Mouse (Mus musculus): ENCODE data around the gene Mecom. TPM values are rescaled to one million over a fixed set of nuclear protein-coding genes. Genes with fewer than 3 reads are reported as not detected.

Mecom gene
- polyA plus RNA-seq, 1 experiment = 0.47 TPM

DNA sequence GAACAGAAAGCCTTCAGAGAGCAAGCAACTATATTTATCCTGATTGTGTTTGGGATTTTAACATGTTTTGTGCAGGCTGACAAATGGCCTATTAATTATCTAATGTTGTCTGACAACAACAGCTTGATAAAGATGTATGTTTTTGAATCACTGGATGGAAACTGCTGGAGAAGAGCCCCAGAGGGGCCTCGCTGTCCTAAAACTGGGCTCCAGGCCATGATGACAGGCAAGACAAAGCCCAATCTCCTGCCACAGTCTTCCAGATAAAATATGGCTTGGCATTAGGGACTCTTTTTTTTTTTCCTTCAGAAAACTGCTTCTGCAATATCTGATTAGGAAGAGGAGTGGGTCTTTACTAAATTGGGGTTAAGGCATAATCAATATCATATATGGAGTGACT is 248.3 kb downstream of the Mecom start:
- no peaks in the 10 kb centered on the region for H3K4me1 ChIP-seq (ENCODE audit: control insufficient read depth, insufficient read depth, insufficient read length)
- 89% methylated on average over 1 of the region's 1 CpGs for WGBS
- H3K27me3 ChIP-seq (ENCODE audit: control insufficient read depth, insufficient read depth, low read length) = no peaks in the 10 kb centered on the region
- no peak for DNase-seq (ENCODE audit: low read depth in 1 of 2, low spot score in 2 of 2)
- no peaks in the 10 kb centered on the region for H3K36me3 ChIP-seq (ENCODE audit: control insufficient read depth, insufficient read depth, low read length)
- TF ChIP-seq CTCF (IDR thresholded peaks at IDR 0.05; ENCODE audit: extremely low read depth, insufficient read depth, insufficient read length, insufficient replicate concordance) (no peak), POLR2A (IDR thresholded peaks at IDR 0.05; ENCODE audit: low read depth, low read length) (no peak)
- no peak overlapping the region for H3K27ac ChIP-seq (ENCODE audit: insufficient read depth, low read length)
- H3K4me3 ChIP-seq (ENCODE audit: extremely low read depth, insufficient read depth, insufficient read length) = no peak overlapping the region

DNA sequence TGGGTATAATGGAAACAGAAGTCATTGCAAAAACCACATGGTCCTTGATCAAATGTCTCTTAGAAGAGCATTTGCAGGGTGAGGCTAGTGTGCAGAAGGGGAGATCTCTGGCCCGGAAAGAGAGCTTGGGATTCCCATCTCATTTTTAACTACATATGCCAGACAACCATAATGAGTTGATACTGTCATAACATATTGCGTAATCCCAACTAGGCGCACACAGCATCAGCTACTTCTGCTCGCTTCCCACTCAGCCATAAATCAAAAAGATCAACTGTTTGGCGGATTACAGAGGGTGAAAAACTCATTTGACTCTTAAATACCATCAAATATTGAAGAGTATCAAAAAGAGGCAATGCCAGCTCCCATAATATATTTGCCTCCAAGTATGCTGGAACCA is 253.4 kb downstream of the Mecom start:
- H3K36me3 ChIP-seq (ENCODE audit: control insufficient read depth, insufficient read depth, low read length) = no peaks in the 10 kb centered on the region
- WGBS = 74% methylated on average over 5 of the region's 5 CpGs
- TF ChIP-seq CTCF (IDR thresholded peaks at IDR 0.05; ENCODE audit: extremely low read depth, insufficient read depth, insufficient read length, insufficient replicate concordance) = no peak
- no peak for TF ChIP-seq POLR2A (IDR thresholded peaks at IDR 0.05; ENCODE audit: low read depth, low read length)

DNA sequence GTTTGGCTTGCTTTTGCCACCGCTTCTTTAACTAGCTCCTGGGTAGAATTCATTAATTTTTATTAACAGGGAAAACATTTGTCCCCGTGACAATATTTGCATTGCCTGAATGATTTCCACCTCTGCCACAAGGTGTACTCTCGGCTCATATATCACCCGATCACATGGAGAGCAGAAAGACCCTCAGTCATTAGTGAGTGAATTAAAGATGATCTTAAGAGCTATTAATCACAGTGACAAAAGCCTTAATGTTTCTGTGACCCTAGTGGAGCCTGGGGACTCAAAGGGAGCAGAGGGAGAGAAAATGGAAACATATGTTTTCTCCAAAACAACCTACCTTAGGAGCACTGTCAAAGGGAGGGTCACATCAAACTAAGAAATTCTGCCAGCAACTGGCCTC is 261.3 kb downstream of the Mecom start:
- 83% methylated on average over 4 of the region's 4 CpGs for WGBS
- no peak for DNase-seq (ENCODE audit: low read depth in 1 of 2, low spot score in 2 of 2)
- no peak overlapping the region for H3K4me3 ChIP-seq (ENCODE audit: extremely low read depth, insufficient read depth, insufficient read length)
- no peak overlapping the region for H3K27ac ChIP-seq (ENCODE audit: insufficient read depth, low read length)
- H3K4me1 ChIP-seq (ENCODE audit: control insufficient read depth, insufficient read depth, insufficient read length) = no peaks in the 10 kb centered on the region
- no peaks in the 10 kb centered on the region for H3K36me3 ChIP-seq (ENCODE audit: control insufficient read depth, insufficient read depth, low read length)
- no peaks in the 10 kb centered on the region for H3K27me3 ChIP-seq (ENCODE audit: control insufficient read depth, insufficient read depth, low read length)
- TF ChIP-seq POLR2A (IDR thresholded peaks at IDR 0.05; ENCODE audit: low read depth, low read length) (no peak), CTCF (IDR thresholded peaks at IDR 0.05; ENCODE audit: extremely low read depth, insufficient read depth, insufficient read length, insufficient replicate concordance) (no peak)

More for the DNA sequence above, 253.4 kb downstream of the Mecom start:
- DNase-seq (ENCODE audit: low read depth in 1 of 2, low spot score in 2 of 2) = no peak
- H3K4me3 ChIP-seq (ENCODE audit: extremely low read depth, insufficient read depth, insufficient read length) = no peak overlapping the region
- no peaks in the 10 kb centered on the region for H3K4me1 ChIP-seq (ENCODE audit: control insufficient read depth, insufficient read depth, insufficient read length)
- H3K27me3 ChIP-seq (ENCODE audit: control insufficient read depth, insufficient read depth, low read length) = no peaks in the 10 kb centered on the region
- H3K27ac ChIP-seq (ENCODE audit: insufficient read depth, low read length) = no peak overlapping the region

DNA sequence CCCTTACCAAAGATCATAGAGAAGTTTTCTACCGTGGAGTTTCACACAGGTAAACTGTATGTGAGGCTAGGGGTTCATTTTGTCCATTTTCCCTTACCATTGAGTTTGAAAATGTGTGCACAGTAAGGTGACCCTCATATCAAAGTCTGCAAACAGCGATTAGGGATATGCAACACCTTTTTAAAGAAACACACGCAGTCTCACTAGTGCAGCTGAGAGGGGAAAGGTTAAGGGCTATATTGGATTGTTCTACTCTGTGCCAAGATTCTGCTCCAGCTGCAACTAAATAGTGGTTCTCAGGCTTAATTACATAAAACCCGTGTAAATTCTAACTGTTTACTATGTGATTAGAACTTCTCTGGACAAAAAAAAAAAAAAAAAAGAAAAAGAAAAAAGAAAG is 263.7 kb downstream of the Mecom start:
- 85% methylated on average over 4 of the region's 4 CpGs for whole genome bisulfite sequencing
- H3K4me1 ChIP-seq (ENCODE audit: control insufficient read depth, insufficient read depth, insufficient read length) = no peaks in the 10 kb centered on the region
- DNase-seq (ENCODE audit: low read depth in 1 of 2, low spot score in 2 of 2) = no peak
- H3K27me3 ChIP-seq (ENCODE audit: control insufficient read depth, insufficient read depth, low read length) = no peaks in the 10 kb centered on the region
- no peak overlapping the region for H3K4me3 ChIP-seq (ENCODE audit: extremely low read depth, insufficient read depth, insufficient read length)
- H3K36me3 ChIP-seq (ENCODE audit: control insufficient read depth, insufficient read depth, low read length) = no peaks in the 10 kb centered on the region
- TF ChIP-seq CTCF (IDR thresholded peaks at IDR 0.05; ENCODE audit: extremely low read depth, insufficient read depth, insufficient read length, insufficient replicate concordance) (no peak), POLR2A (IDR thresholded peaks at IDR 0.05; ENCODE audit: low read depth, low read length) (no peak)
- H3K27ac ChIP-seq (ENCODE audit: insufficient read depth, low read length) = no peak overlapping the region

DNA sequence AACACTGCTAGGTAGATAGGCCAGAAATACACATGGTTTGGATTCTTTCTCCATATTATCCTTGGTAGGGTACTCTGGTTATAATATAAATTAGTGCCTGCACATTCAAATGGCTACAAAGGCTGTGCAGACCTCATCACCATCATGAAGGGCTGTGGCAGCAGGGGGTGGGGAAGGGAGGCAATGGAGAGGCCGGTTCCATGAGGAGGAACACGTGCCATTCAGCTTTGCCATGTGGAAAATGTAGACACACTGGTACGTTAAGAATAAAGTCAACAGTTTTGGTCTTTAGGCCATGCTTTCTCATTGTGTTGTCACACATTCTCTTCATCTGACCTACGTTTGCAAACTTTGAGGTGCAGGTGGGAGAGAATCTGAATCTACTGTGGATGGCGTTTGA is 264.2 kb downstream of the Mecom start:
- no peak for DNase-seq (ENCODE audit: low read depth in 1 of 2, low spot score in 2 of 2)
- no peaks in the 10 kb centered on the region for H3K4me1 ChIP-seq (ENCODE audit: control insufficient read depth, insufficient read depth, insufficient read length)
- no peaks in the 10 kb centered on the region for H3K27me3 ChIP-seq (ENCODE audit: control insufficient read depth, insufficient read depth, low read length)
- TF ChIP-seq POLR2A (IDR thresholded peaks at IDR 0.05; ENCODE audit: low read depth, low read length) (no peak), CTCF (IDR thresholded peaks at IDR 0.05; ENCODE audit: extremely low read depth, insufficient read depth, insufficient read length, insufficient replicate concordance) (no peak)
- H3K27ac ChIP-seq (ENCODE audit: insufficient read depth, low read length) = no peak overlapping the region
- H3K4me3 ChIP-seq (ENCODE audit: extremely low read depth, insufficient read depth, insufficient read length) = no peak overlapping the region
- no peaks in the 10 kb centered on the region for H3K36me3 ChIP-seq (ENCODE audit: control insufficient read depth, insufficient read depth, low read length)
- WGBS = 83% methylated on average over 5 of the region's 5 CpGs

DNA sequence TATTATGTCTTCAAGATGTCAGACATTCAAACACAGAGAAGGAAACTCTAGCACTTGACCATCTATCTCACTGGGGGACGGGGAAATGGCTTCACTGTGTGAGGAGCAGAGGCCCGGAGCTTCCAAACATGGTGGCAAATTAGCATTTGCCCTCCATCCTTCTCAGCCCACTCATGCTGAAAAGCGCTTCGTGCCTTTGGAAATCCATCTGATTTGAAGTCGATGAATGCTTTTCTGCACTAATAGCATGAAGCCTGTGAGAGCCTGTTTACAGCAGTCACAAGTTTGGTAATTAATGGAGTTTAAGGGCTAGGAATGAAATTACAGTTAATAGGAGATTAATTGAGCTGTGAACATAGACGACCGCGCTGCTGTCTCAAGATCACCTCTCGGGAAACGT is 270.2 kb downstream of the Mecom start:
- Histone ChIP-seq H3K27me3 (ENCODE audit: control insufficient read depth, insufficient read depth, low read length) (no peaks in the 10 kb centered on the region), H3K4me3 (ENCODE audit: extremely low read depth, insufficient read depth, insufficient read length) (no peak overlapping the region), H3K4me1 (ENCODE audit: control insufficient read depth, insufficient read depth, insufficient read length) (no peaks in the 10 kb centered on the region), H3K36me3 (ENCODE audit: control insufficient read depth, insufficient read depth, low read length) (no peaks in the 10 kb centered on the region), H3K27ac (ENCODE audit: insufficient read depth, low read length) (no peak overlapping the region)
- TF ChIP-seq POLR2A (IDR thresholded peaks at IDR 0.05; ENCODE audit: low read depth, low read length) (no peak), CTCF (IDR thresholded peaks at IDR 0.05; ENCODE audit: extremely low read depth, insufficient read depth, insufficient read length, insufficient replicate concordance) (no peak)
- no peak for DNase-seq (ENCODE audit: low read depth in 1 of 2, low spot score in 2 of 2)
- WGBS = 95% methylated on average over 10 of the region's 10 CpGs

DNA sequence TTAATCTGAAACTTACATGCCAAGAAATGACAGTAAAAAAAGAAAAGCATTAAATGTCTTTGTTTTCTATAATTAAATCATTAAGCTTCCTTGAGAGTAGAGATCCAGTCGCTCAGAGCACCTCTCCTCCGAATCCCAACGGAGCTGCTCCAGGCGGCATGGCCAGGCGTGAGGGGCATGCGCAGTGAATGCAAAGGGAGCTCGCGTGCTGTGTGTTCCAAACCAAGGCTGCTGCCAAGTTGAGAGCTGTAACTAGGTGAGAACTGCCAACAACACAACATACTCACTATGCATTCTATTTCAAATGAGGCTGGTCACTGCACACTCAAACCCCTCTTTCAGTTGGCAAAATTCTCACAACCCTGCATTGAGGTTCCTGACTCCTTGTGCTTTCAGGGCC is 271.7 kb downstream of the Mecom start:
- Histone ChIP-seq H3K4me3 (ENCODE audit: extremely low read depth, insufficient read depth, insufficient read length) (no peak overlapping the region), H3K27ac (ENCODE audit: insufficient read depth, low read length) (no peak overlapping the region), H3K36me3 (ENCODE audit: control insufficient read depth, insufficient read depth, low read length) (no peaks in the 10 kb centered on the region), H3K27me3 (ENCODE audit: control insufficient read depth, insufficient read depth, low read length) (no peaks in the 10 kb centered on the region), H3K4me1 (ENCODE audit: control insufficient read depth, insufficient read depth, insufficient read length) (no peaks in the 10 kb centered on the region)
- TF ChIP-seq POLR2A (IDR thresholded peaks at IDR 0.05; ENCODE audit: low read depth, low read length) = no peak
- TF ChIP-seq CTCF (IDR thresholded peaks at IDR 0.05; ENCODE audit: extremely low read depth, insufficient read depth, insufficient read length, insufficient replicate concordance) = no peak
- no peak for DNase-seq (ENCODE audit: low read depth in 1 of 2, low spot score in 2 of 2)
- 94% methylated on average over 8 of the region's 8 CpGs for WGBS
